In genomic region chr7:128572030-128572429, GRCm38 (mm10) we compare ENCODE assay signal across 28 mouse cellular contexts.
"Had no signal": no experiment of that assay in that cellular context is flagged by ENCODE, and none has a peak within 500 bp of the region (broad histone marks: within the 10 kb centered on the region; RNA-seq: fewer than 3 reads in every experiment).

No protein-coding gene starts in this region.

- H3K9me3 ChIP-seq: embryonic facial prominence, embryonic 10.5 days; embryonic facial prominence, embryonic 12.5 days; embryonic facial prominence, embryonic 13.5 days; embryonic facial prominence, embryonic 15.5 days; forebrain, embryonic 10.5 days; forebrain, embryonic 12.5 days; forebrain, embryonic 13.5 days; forebrain, embryonic 15.5 days had no signal

- H3K4me2 ChIP-seq: embryonic facial prominence, embryonic 12.5 days; embryonic facial prominence, embryonic 13.5 days; embryonic facial prominence, embryonic 15.5 days; forebrain, embryonic 12.5 days; forebrain, embryonic 13.5 days; forebrain, embryonic 15.5 days had no signal

- H3K36me3 ChIP-seq: embryonic facial prominence, embryonic 10.5 days; embryonic facial prominence, embryonic 12.5 days; embryonic facial prominence, embryonic 13.5 days; embryonic facial prominence, embryonic 15.5 days; forebrain, embryonic 10.5 days; forebrain, embryonic 12.5 days; forebrain, embryonic 15.5 days had no signal

- ATAC-seq: forebrain, embryonic 13.5 days; forebrain, embryonic 14.5 days; forebrain, embryonic 15.5 days; forebrain, embryonic 16.5 days; forebrain, postnatal 0 days had no signal

- H3K27me3 ChIP-seq: embryonic facial prominence, embryonic 12.5 days; embryonic facial prominence, embryonic 13.5 days; embryonic facial prominence, embryonic 15.5 days; forebrain, embryonic 12.5 days; forebrain, embryonic 13.5 days; forebrain, embryonic 15.5 days had no signal

- DNase-seq: cerebellum, adult 8-10 months; cerebellum, adult 9-10 months; cerebellum, adult 9-11 months; cerebellum, postnatal 10 days; cerebellum, postnatal 14 days; cerebellum, postnatal 25 days; cerebellum, postnatal 36 days; embryo, embryonic 11 days; forebrain, postnatal 0 days; gastrocnemius, adult 2 months; gastrocnemius, postnatal 10 days; gastrocnemius, postnatal 14 days; gastrocnemius, postnatal 25 days; gastrocnemius, postnatal 36 days; heart, adult 11 months; heart, adult 18-20 months; heart, adult 2 months had no signal

- H3K4me1 ChIP-seq: embryonic facial prominence, embryonic 12.5 days; embryonic facial prominence, embryonic 15.5 days; forebrain, embryonic 12.5 days; forebrain, embryonic 15.5 days had no signal

- H3K27ac ChIP-seq: embryonic facial prominence, embryonic 10.5 days; embryonic facial prominence, embryonic 12.5 days; embryonic facial prominence, embryonic 13.5 days; embryonic facial prominence, embryonic 15.5 days; forebrain, embryonic 10.5 days; forebrain, embryonic 12.5 days; forebrain, embryonic 13.5 days; forebrain, embryonic 15.5 days; gastrocnemius, adult 2 months; heart, adult 2 months had no signal

- H3K4me3 ChIP-seq: embryonic facial prominence, embryonic 10.5 days; embryonic facial prominence, embryonic 12.5 days; embryonic facial prominence, embryonic 13.5 days; embryonic facial prominence, embryonic 15.5 days; erythroblast, embryonic 14.5 days; forebrain, embryonic 10.5 days; forebrain, embryonic 12.5 days; forebrain, embryonic 13.5 days; forebrain, embryonic 15.5 days; gastrocnemius, adult 2 months; heart, adult 2 months had no signal

- H3K9ac ChIP-seq: embryonic facial prominence, embryonic 12.5 days; embryonic facial prominence, embryonic 13.5 days; embryonic facial prominence, embryonic 15.5 days; forebrain, embryonic 12.5 days; forebrain, embryonic 13.5 days; forebrain, embryonic 15.5 days; forebrain, postnatal 0 days had no signal
